Mouse (Mus musculus) myocyte (in vitro differentiated cells): Measurements from ENCODE around the gene Eif4a3. TPM values are rescaled to one million over a fixed set of nuclear protein-coding genes. Genes with fewer than 3 reads are reported as not detected.
A peak's percentile ranks its signal among the peaks of the same experiment; 100 is the strongest.

Experiments
- H3K27me3 ChIP-seq: one replicate; pipeline ENCODE4 v1.6.1; 2011; ENCODE audit not compliant: control insufficient read depth, insufficient read depth, insufficient read length
- H3K36me3 ChIP-seq: one replicate; pipeline ENCODE4 v1.6.1; 2011; ENCODE audit not compliant: control insufficient read depth, insufficient read depth
- H3K4me2 ChIP-seq: one replicate; pipeline ENCODE4 v1.6.1; 2011; ENCODE audit warnings: low read depth, control low read depth
- H3K4me3 ChIP-seq: one replicate; pipeline ENCODE4 v1.5.1; 2011; ENCODE audit warnings: mild to moderate bottlenecking, control low read depth, moderate library complexity
- H3K79me2 ChIP-seq: one replicate; pipeline ENCODE4 v1.6.1; 2011; ENCODE audit not compliant: control insufficient read depth, insufficient read depth
- H3ac ChIP-seq: one replicate; pipeline ENCODE4 v1.6.1; 2011; ENCODE audit not compliant: control insufficient read depth, insufficient read length
- CEBPB ChIP-seq: IDR thresholded peaks from 2 replicates; pipeline ENCODE4 v1.6.1; 2011; ENCODE audit warnings: mild to moderate bottlenecking, moderate library complexity; ENCODE audit not compliant: poor library complexity, insufficient read depth, severe bottlenecking
- E2F4 ChIP-seq: IDR thresholded peaks from one replicate; pipeline ENCODE4 v1.6.1; 2011; ENCODE audit warnings: mild to moderate bottlenecking, control low read depth, moderate library complexity; ENCODE audit not compliant: insufficient read depth
- MAX ChIP-seq: IDR thresholded peaks from one replicate; pipeline ENCODE4 v1.6.1; 2011; ENCODE audit warnings: low read depth, mild to moderate bottlenecking, control low read depth
- MYOD1 ChIP-seq, 3 experiments: IDR thresholded peaks; one replicate each; pipeline ENCODE4 v1.6.1; 2011; ENCODE audit warnings: control low read depth in 2 of 3, low read depth in 2 of 3, mild to moderate bottlenecking in 2 of 3, moderate library complexity in 1 of 3; ENCODE audit not compliant: insufficient read length in 2 of 3, control insufficient read depth in 1 of 3
- MYOG ChIP-seq, 3 experiments: IDR thresholded peaks; one replicate each; pipeline ENCODE4 v1.6.1; 2011; ENCODE audit warnings: control low read depth in 2 of 3, low read depth in 2 of 3, mild to moderate bottlenecking in 2 of 3; ENCODE audit not compliant: insufficient read length in 2 of 3, control insufficient read depth in 1 of 3, insufficient read depth in 1 of 3
- POLR2A ChIP-seq: IDR thresholded peaks from one replicate; pipeline ENCODE4 v1.6.1; 2011; ENCODE audit warnings: low read depth, mild to moderate bottlenecking, control low read depth, moderate library complexity; ENCODE audit not compliant: insufficient read length
- POLR2AphosphoS2 ChIP-seq: IDR thresholded peaks from one replicate; pipeline ENCODE4 v1.6.1; 2011; ENCODE audit warnings: low read depth, control low read depth; ENCODE audit not compliant: insufficient read length
- REST ChIP-seq: IDR thresholded peaks from one replicate; pipeline ENCODE4 v1.6.1; 2011; ENCODE audit warnings: mild to moderate bottlenecking, control low read depth, moderate library complexity; ENCODE audit not compliant: insufficient read depth, insufficient read length
- SRF ChIP-seq: IDR thresholded peaks from one replicate; pipeline ENCODE4 v1.6.1; 2011; ENCODE audit warnings: low read depth; ENCODE audit not compliant: control insufficient read depth, insufficient read length
- TCF12 ChIP-seq: IDR thresholded peaks from one replicate; pipeline ENCODE4 v1.6.1; 2011; ENCODE audit warnings: mild to moderate bottlenecking, control low read depth; ENCODE audit not compliant: poor library complexity, insufficient read depth, severe bottlenecking
- TCF3 ChIP-seq: IDR thresholded peaks from one replicate; pipeline ENCODE4 v1.6.1; 2011; ENCODE audit warnings: low read depth, control low read depth; ENCODE audit not compliant: insufficient read length
- USF1 ChIP-seq: IDR thresholded peaks from one replicate; pipeline ENCODE4 v1.6.1; 2011; ENCODE audit warnings: low read depth, mild to moderate bottlenecking, control low read depth, moderate library complexity
- polyA plus RNA-seq: library from polyadenylated mRNA; unstranded; fragments of >200 nt; fragmentation: generic; extraction: Trizol; gene quantifications from one replicate; pipeline ENCODE4 v1.2.1, GENCODE M21; 2012; ENCODE audit warnings: missing spikeins

The Eif4a3 gene
- polyA plus RNA-seq, 1 experiment = 247 TPM

GRCm38 (mm10) chr11:119268557-119269195 lies 31.2 kb downstream of the Eif4a3 start:
- Histone ChIP-seq H3K36me3 (no peaks in the 10 kb centered on the region), H3K4me2 (peak overlapping the region; percentile 78), H3K27me3 (peaks cover 5% of the 10 kb centered on the region), H3ac (peak overlapping the region; percentile 26), H3K79me2 (no peaks in the 10 kb centered on the region), H3K4me3 (peak overlapping the region; percentile 44)
- TF ChIP-seq E2F4 (no peak), REST (no peak), MYOD1 (IDR thresholded peaks at IDR 0.05; ENCODE audit: control insufficient read depth in 1 of 3, insufficient read length in 2 of 3, low read depth in 2 of 3) (no peak), MAX (no peak), POLR2A (no peak), MYOG (IDR thresholded peaks at IDR 0.05; ENCODE audit: control insufficient read depth in 1 of 3, insufficient read depth in 1 of 3, insufficient read length in 2 of 3, low read depth in 2 of 3) (no peak), CEBPB (no peak), SRF (no peak), TCF12 (no peak), POLR2AphosphoS2 (no peak), TCF3 (no peak), USF1 (no peak)

DNA sequence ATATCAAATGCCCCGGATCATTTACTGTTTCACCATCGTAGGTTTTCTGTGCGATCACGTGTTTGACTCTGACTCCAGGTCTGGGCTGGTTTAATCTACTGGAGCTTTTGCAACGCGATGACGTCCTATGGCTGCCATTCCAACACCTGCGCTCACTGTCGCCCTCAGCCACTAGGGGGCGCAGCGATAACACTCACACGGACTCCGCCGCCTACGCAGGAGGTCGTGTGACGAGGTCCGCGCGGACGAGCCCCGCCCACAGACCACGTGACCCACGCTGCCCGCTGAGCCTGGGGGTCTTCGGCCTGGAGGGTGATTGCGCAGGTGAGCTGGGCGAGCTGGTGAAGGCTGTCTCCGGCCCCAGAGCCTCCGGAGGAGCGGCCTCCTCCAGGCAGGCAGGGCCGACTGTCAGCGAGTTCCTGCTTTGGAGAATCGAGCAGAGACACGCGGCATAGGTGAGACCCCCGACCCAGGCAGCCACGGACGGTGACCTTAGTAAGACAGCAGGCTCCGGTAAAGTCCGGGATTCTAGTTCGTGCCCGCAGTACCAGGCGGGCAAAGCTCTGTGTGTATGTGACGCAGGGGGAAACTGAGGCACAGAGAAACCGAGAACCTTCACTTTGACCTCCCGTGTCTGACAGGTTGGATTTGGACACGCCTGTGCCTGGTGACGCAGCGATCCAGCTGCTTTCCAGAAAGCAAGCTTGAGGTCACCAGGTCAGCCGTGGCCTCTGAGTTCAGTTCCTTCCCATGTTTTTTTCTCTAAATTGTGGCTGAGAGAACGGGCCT lies 31.9 kb downstream of the Eif4a3 start, which contains the start of gene Gaa:
Gene Gaa (plus strand): TSS at position 120 of the 789 bp plus-strand sequence.
- H3ac ChIP-seq = peak within 1 kb of the TSS; percentile 26
- no peaks in the 10 kb centered on the region for H3K79me2 ChIP-seq
- peak within 1 kb of the TSS; percentile 44 for H3K4me3 ChIP-seq
- no peaks in the 10 kb centered on the region for H3K36me3 ChIP-seq
- peak within 1 kb of the TSS; percentile 78 for H3K4me2 ChIP-seq
- H3K27me3 ChIP-seq = peaks cover 10% of the 10 kb centered on the region
- TF ChIP-seq POLR2A = peak; percentile 74
- TF ChIP-seq TCF3 = peak; percentile 19
- peak; percentile 46 for TF ChIP-seq POLR2AphosphoS2
- TF ChIP-seq REST = no peak
- TF ChIP-seq MYOG (IDR thresholded peaks at IDR 0.05; ENCODE audit: control insufficient read depth in 1 of 3, insufficient read depth in 1 of 3, insufficient read length in 2 of 3, low read depth in 2 of 3) = peak; percentile 8 to 84 (median 84)
- TF ChIP-seq MAX = no peak
- no peak for TF ChIP-seq E2F4
- peak; percentile 17 for TF ChIP-seq SRF
- no peak for TF ChIP-seq TCF12
- TF ChIP-seq USF1 = peak; percentile 94
- TF ChIP-seq MYOD1 (IDR thresholded peaks at IDR 0.05; ENCODE audit: control insufficient read depth in 1 of 3, insufficient read length in 2 of 3, low read depth in 2 of 3) = peak in 2 of 3 experiments; percentile 82 to 85
- TF ChIP-seq CEBPB = no peak

GRCm38 (mm10) chr11:119267241-119267674 lies 32.6 kb downstream of the Eif4a3 start:
- Histone ChIP-seq H3K4me3 (peak overlapping the region; percentile 44), H3K4me2 (peak overlapping the region; percentile 78), H3ac (peak overlapping the region; percentile 26), H3K36me3 (no peaks in the 10 kb centered on the region), H3K79me2 (no peaks in the 10 kb centered on the region), H3K27me3 (peaks cover 14% of the 10 kb centered on the region)
- TF ChIP-seq CEBPB = no peak

DNA sequence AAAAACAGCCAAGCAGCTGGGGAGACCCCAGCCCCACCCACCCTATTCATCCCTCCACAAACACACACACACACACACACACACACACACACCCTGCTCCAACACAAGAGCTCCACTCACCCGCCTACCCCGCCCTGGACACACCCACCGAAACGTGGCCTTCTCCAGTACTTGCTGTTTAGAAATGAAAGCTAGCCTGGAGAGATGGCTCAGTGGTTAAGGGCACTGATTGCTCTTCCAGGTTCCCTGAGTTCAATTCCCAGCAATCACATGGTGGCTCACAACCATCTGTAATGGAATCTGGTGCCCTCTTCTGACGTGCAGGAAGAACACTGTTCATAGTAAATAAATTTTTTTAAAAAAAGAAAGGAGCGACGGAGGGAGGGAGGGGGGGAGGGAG lies 34.1 kb downstream of the Eif4a3 start:
- Histone ChIP-seq H3K79me2 (no peaks in the 10 kb centered on the region), H3ac (no peak overlapping the region), H3K4me3 (no peak overlapping the region), H3K27me3 (peaks cover 25% of the 10 kb centered on the region), H3K36me3 (no peaks in the 10 kb centered on the region), H3K4me2 (no peak overlapping the region)
- TF ChIP-seq CEBPB = no peak
- no peak for TF ChIP-seq MYOG (IDR thresholded peaks at IDR 0.05; ENCODE audit: control insufficient read depth in 1 of 3, insufficient read depth in 1 of 3, insufficient read length in 2 of 3, low read depth in 2 of 3)
- no peak for TF ChIP-seq MYOD1 (IDR thresholded peaks at IDR 0.05; ENCODE audit: control insufficient read depth in 1 of 3, insufficient read length in 2 of 3, low read depth in 2 of 3)
- no peak for TF ChIP-seq REST
- no peak for TF ChIP-seq POLR2A
- TF ChIP-seq TCF3 = no peak
- TF ChIP-seq TCF12 = no peak
- TF ChIP-seq USF1 = no peak
- TF ChIP-seq SRF = no peak
- no peak for TF ChIP-seq E2F4
- TF ChIP-seq POLR2AphosphoS2 = no peak
- no peak for TF ChIP-seq MAX

DNA sequence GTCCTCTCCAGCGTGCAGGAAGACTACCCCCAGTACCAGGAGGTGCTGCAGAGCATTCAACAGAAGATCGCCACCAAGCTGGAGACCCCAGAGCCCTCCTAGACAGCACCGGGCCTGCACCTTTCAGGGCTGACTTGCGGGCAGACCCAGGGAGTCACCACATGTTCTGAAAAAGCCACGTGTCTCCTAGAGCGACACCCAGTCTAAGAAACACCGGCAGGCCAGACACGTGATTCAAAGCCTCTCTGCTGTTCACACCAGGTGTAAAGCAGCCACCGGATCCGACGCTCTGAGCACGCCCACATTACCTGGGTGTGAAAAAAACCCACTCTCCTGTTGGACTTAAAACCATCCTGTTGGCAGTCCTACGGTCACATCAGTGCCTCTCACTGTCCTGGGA lies 35.5 kb downstream of the Eif4a3 start:
- H3K79me2 ChIP-seq = no peaks in the 10 kb centered on the region
- H3K4me3 ChIP-seq = no peak overlapping the region
- H3K36me3 ChIP-seq = no peaks in the 10 kb centered on the region
- no peak for TF ChIP-seq CEBPB
- TF ChIP-seq MYOD1 (IDR thresholded peaks at IDR 0.05; ENCODE audit: control insufficient read depth in 1 of 3, insufficient read length in 2 of 3, low read depth in 2 of 3) = no peak
- no peak for TF ChIP-seq POLR2AphosphoS2
- no peak for TF ChIP-seq REST
- TF ChIP-seq SRF = no peak
- TF ChIP-seq MYOG (IDR thresholded peaks at IDR 0.05; ENCODE audit: control insufficient read depth in 1 of 3, insufficient read depth in 1 of 3, insufficient read length in 2 of 3, low read depth in 2 of 3) = no peak
- TF ChIP-seq TCF12 = no peak
- no peak for TF ChIP-seq POLR2A
- TF ChIP-seq TCF3 = no peak
- H3K27me3 ChIP-seq = peaks cover 39% of the 10 kb centered on the region
- H3ac ChIP-seq = no peak overlapping the region
- no peak overlapping the region for H3K4me2 ChIP-seq
